Mouse (Mus musculus) kidney, embryonic 14.5 days (tissue): ENCODE data around the gene Ak4. TPM values are rescaled to one million over a fixed set of nuclear protein-coding genes. Genes with fewer than 3 reads are reported as not detected.
"Not testable (repeated sequence)": the region's sequence is repeated elsewhere in the genome, so short reads cannot be mapped to it uniquely, and the experiment has no call there.

Experiments
- ATAC-seq: fragments of 200-750 bp; cut with Nextera tagmentation; 2 replicates; pipeline ENCODE4 v1.8.0; 2017; ENCODE audit warnings: moderate number of reproducible peaks, mild to moderate bottlenecking, moderate TSS enrichment, moderate library complexity; ENCODE audit not compliant: low FRiP score, low TSS enrichment
- H3K27ac ChIP-seq: fragments of 300-500 bp; sonication (generic); 2 replicates; pipeline ENCODE4 v1.5.1; 2014; ENCODE audit warnings: low read depth, mild to moderate bottlenecking, low read length, moderate library complexity, mixed read lengths
- H3K27me3 ChIP-seq: fragments of 300-500 bp; sonication (generic); 2 replicates; pipeline ENCODE4 v1.6.1; 2014; ENCODE audit warnings: mild to moderate bottlenecking, low read length; ENCODE audit not compliant: control insufficient read depth, insufficient read depth
- H3K36me3 ChIP-seq: fragments of 300-500 bp; sonication (generic); 2 replicates; pipeline ENCODE4 v1.6.1; 2014; ENCODE audit warnings: low read length, mixed read lengths; ENCODE audit not compliant: control insufficient read depth, insufficient read depth
- H3K4me1 ChIP-seq: fragments of 300-500 bp; sonication (generic); 2 replicates; pipeline ENCODE4 v1.6.1; 2014; ENCODE audit warnings: low read length, mixed read lengths; ENCODE audit not compliant: control insufficient read depth, insufficient read depth
- H3K4me2 ChIP-seq: fragments of 300-500 bp; sonication (generic); replicated peaks from 2 replicates; pipeline ENCODE4 v1.6.1; 2014; ENCODE audit warnings: low read depth, mild to moderate bottlenecking, low read length
- H3K4me3 ChIP-seq: fragments of 300-500 bp; sonication (generic); 2 replicates; pipeline ENCODE4 v1.5.1; 2014; ENCODE audit warnings: mild to moderate bottlenecking, low read length
- H3K9ac ChIP-seq: fragments of 300-500 bp; sonication (generic); 2 replicates; pipeline ENCODE4 v1.6.1; 2014; ENCODE audit warnings: low read depth, mild to moderate bottlenecking, low read length, moderate library complexity
- H3K9me3 ChIP-seq: fragments of 300-500 bp; sonication (generic); 2 replicates; pipeline ENCODE4 v1.6.1; 2016; ENCODE audit warnings: low read length; ENCODE audit not compliant: control insufficient read depth
- WGBS: fragments of 180-500 bp; shearing (Covaris S2); extraction: QIAGEN DNeasy Blood & Tissue Kit; methylation state at CpG from one replicate; pipeline ENCODE4 v1.1.7; 2014; 5-methylcytosine and 5-hydroxymethylcytosine counted together
- polyA plus RNA-seq: library from polyadenylated mRNA; unstranded; fragments of >200 nt; fragmentation: Nextera tagmentation; extraction: Ambion mirVana; gene quantifications from 2 replicates; pipeline ENCODE4 v1.2.1, GENCODE M21; 2014

Gene Ak4
- polyA plus RNA-seq, 1 experiment from 2014 or later, result 5.1 TPM

- Histone ChIP-seq H3K9ac (no peak overlapping the region), H3K4me1 (no peaks in the 10 kb centered on the region), H3K4me2 (no peak overlapping the region), H3K27me3 (no peaks in the 10 kb centered on the region), H3K4me3 (no peak overlapping the region), H3K36me3 (no peaks in the 10 kb centered on the region), H3K27ac (no peak overlapping the region), H3K9me3 (no peaks in the 10 kb centered on the region)
- WGBS, result 87% methylated on average over 8 of the region's 8 CpGs
- ATAC-seq, result no peak
These were observed 30.8 kb upstream of the Ak4 start for GRCm38 (mm10) chr4:101388246-101388645.

- not testable (repeated sequence) for H3K4me1 ChIP-seq, ATAC-seq, H3K9me3 ChIP-seq, H3K4me3 ChIP-seq, H3K27ac ChIP-seq, H3K36me3 ChIP-seq, H3K9ac ChIP-seq, H3K27me3 ChIP-seq, H3K4me2 ChIP-seq
- 83% methylated on average over 6 of the region's 6 CpGs for WGBS
These were observed 30.4 kb upstream of the Ak4 start for GRCm38 (mm10) chr4:101388656-101389055.

- WGBS, result 46% methylated on average over 2 of the region's 2 CpGs
- H3K4me2 ChIP-seq, result no peak overlapping the region
- H3K27me3 ChIP-seq, result no peaks in the 10 kb centered on the region
- H3K36me3 ChIP-seq, result no peaks in the 10 kb centered on the region
- H3K4me1 ChIP-seq, result no peaks in the 10 kb centered on the region
- no peak overlapping the region for H3K27ac ChIP-seq
- no peaks in the 10 kb centered on the region for H3K9me3 ChIP-seq
- no peak overlapping the region for H3K9ac ChIP-seq
- no peak for ATAC-seq
- H3K4me3 ChIP-seq, result no peak overlapping the region
These were observed 26.8 kb upstream of the Ak4 start for GRCm38 (mm10) chr4:101392229-101392628.

GRCm38 (mm10) chr4:101393292-101393711 is 25.8 kb upstream of the Ak4 start:
- Histone ChIP-seq H3K9me3 (no peaks in the 10 kb centered on the region), H3K4me2 (no peak overlapping the region), H3K27me3 (no peaks in the 10 kb centered on the region), H3K4me1 (no peaks in the 10 kb centered on the region), H3K27ac (no peak overlapping the region), H3K36me3 (no peaks in the 10 kb centered on the region), H3K9ac (no peak overlapping the region), H3K4me3 (no peak overlapping the region)
- 78% methylated on average over 5 of the region's 5 CpGs for WGBS
- no peak for ATAC-seq

GRCm38 (mm10) chr4:101395021-101395533 is 24.0 kb upstream of the Ak4 start:
- Histone ChIP-seq H3K36me3 (no peaks in the 10 kb centered on the region), H3K9ac (no peak overlapping the region), H3K9me3 (no peaks in the 10 kb centered on the region), H3K27me3 (no peaks in the 10 kb centered on the region), H3K4me2 (no peak overlapping the region), H3K27ac (no peak overlapping the region), H3K4me3 (no peak overlapping the region), H3K4me1 (no peaks in the 10 kb centered on the region)
- 89% methylated on average over 8 of the region's 8 CpGs for WGBS
- no peak for ATAC-seq

GRCm38 (mm10) chr4:101400025-101400594 is 19.0 kb upstream of the Ak4 start:
- H3K4me1 ChIP-seq, result no peaks in the 10 kb centered on the region
- H3K4me2 ChIP-seq, result no peak overlapping the region
- H3K36me3 ChIP-seq, result no peaks in the 10 kb centered on the region
- 89% methylated on average over 4 of the region's 4 CpGs for WGBS
- no peaks in the 10 kb centered on the region for H3K27me3 ChIP-seq
- H3K9me3 ChIP-seq, result no peaks in the 10 kb centered on the region
- no peak overlapping the region for H3K9ac ChIP-seq
- no peak for ATAC-seq
- H3K27ac ChIP-seq, result no peak overlapping the region
- no peak overlapping the region for H3K4me3 ChIP-seq

- no peak overlapping the region for H3K4me3 ChIP-seq
- H3K9ac ChIP-seq, result no peak overlapping the region
- no peak overlapping the region for H3K27ac ChIP-seq
- no peak for ATAC-seq
- WGBS, result 97% methylated on average over 1 of the region's 1 CpGs
- H3K27me3 ChIP-seq, result no peaks in the 10 kb centered on the region
- no peaks in the 10 kb centered on the region for H3K9me3 ChIP-seq
- no peaks in the 10 kb centered on the region for H3K4me1 ChIP-seq
- H3K36me3 ChIP-seq, result no peaks in the 10 kb centered on the region
- H3K4me2 ChIP-seq, result no peak overlapping the region
These were observed 17.1 kb upstream of the Ak4 start for GRCm38 (mm10) chr4:101401945-101402344.

- no peaks in the 10 kb centered on the region for H3K27me3 ChIP-seq
- H3K4me2 ChIP-seq, result no peak overlapping the region
- H3K36me3 ChIP-seq, result no peaks in the 10 kb centered on the region
- H3K4me1 ChIP-seq, result no peaks in the 10 kb centered on the region
- no peak overlapping the region for H3K9ac ChIP-seq
- ATAC-seq, result no peak
- no peak overlapping the region for H3K4me3 ChIP-seq
- WGBS, result 66% methylated on average over 3 of the region's 3 CpGs
- no peaks in the 10 kb centered on the region for H3K9me3 ChIP-seq
- no peak overlapping the region for H3K27ac ChIP-seq
These were observed 14.2 kb upstream of the Ak4 start for GRCm38 (mm10) chr4:101404863-101405262.

- no peaks in the 10 kb centered on the region for H3K9me3 ChIP-seq
- H3K36me3 ChIP-seq, result no peaks in the 10 kb centered on the region
- 86% methylated on average over 4 of the region's 4 CpGs for WGBS
- ATAC-seq, result no peak
- H3K4me1 ChIP-seq, result no peaks in the 10 kb centered on the region
- H3K9ac ChIP-seq, result no peak overlapping the region
- H3K4me2 ChIP-seq, result no peak overlapping the region
- no peak overlapping the region for H3K4me3 ChIP-seq
- no peak overlapping the region for H3K27ac ChIP-seq
- no peaks in the 10 kb centered on the region for H3K27me3 ChIP-seq
These were observed 12.5 kb upstream of the Ak4 start for GRCm38 (mm10) chr4:101406411-101407196.
